Mouse (Mus musculus): ENCODE data around the gene Vdac1. TPM values are rescaled to one million over a fixed set of nuclear protein-coding genes. Genes with fewer than 3 reads are reported as not detected.

The Vdac1 gene
- polyA plus RNA-seq, 1 experiment: 116 TPM

DNA sequence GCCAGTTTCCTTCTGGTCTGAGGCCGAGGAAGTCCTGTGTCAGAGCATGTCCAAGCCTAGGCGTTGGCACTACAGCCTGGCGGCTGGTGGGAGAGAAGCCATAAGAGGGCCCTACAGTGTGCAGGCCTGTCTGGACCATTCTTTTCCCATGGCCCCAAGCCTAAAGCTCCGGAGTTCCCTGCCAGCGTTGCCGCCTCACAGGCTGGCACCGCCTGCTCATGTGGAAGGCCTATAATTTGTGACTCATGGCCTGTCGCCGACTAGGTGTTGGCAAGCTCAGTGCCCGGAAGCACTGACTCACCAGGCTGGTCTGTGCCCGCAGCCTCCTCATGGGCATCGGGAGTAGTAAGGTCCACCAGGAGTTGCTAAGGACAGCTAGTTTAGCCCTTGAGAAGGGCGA is 27.0 kb upstream of the Vdac1 start:
- H3K4me3 ChIP-seq (ENCODE audit: insufficient read depth, low read length): no peak overlapping the region
- no peak overlapping the region for H3K27ac ChIP-seq (ENCODE audit: insufficient read depth, low read depth, low read length)
- TF ChIP-seq CTCF (IDR thresholded peaks at IDR 0.05; ENCODE audit: low read depth, low read length) (no peak), POLR2A (IDR thresholded peaks at IDR 0.05; ENCODE audit: borderline replicate concordance, low read depth, low read length) (no peak)
- peaks cover 14% of the 10 kb centered on the region for H3K4me1 ChIP-seq (ENCODE audit: control insufficient read depth, insufficient read depth, low read length)

- no peak overlapping the region for H3K27ac ChIP-seq (ENCODE audit: insufficient read depth, low read depth, low read length)
- no peak overlapping the region for H3K4me3 ChIP-seq (ENCODE audit: insufficient read depth, low read length)
- no peak for TF ChIP-seq POLR2A (IDR thresholded peaks at IDR 0.05; ENCODE audit: borderline replicate concordance, low read depth, low read length)
- TF ChIP-seq CTCF (IDR thresholded peaks at IDR 0.05; ENCODE audit: low read depth, low read length): no peak
- peaks cover 16% of the 10 kb centered on the region for H3K4me1 ChIP-seq (ENCODE audit: control insufficient read depth, insufficient read depth, low read length)
Observed at GRCm38 (mm10) chr11:52335263-52335662, 25.4 kb upstream of the Vdac1 start.

- Histone ChIP-seq H3K4me1 (ENCODE audit: control insufficient read depth, insufficient read depth, low read length) (peaks cover 16% of the 10 kb centered on the region), H3K27ac (ENCODE audit: insufficient read depth, low read depth, low read length) (no peak overlapping the region), H3K4me3 (ENCODE audit: insufficient read depth, low read length) (no peak overlapping the region)
- TF ChIP-seq CTCF (IDR thresholded peaks at IDR 0.05; ENCODE audit: low read depth, low read length) (no peak), POLR2A (IDR thresholded peaks at IDR 0.05; ENCODE audit: borderline replicate concordance, low read depth, low read length) (no peak)
Observed at GRCm38 (mm10) chr11:52335924-52336323, 24.7 kb upstream of the Vdac1 start.

- TF ChIP-seq CTCF (IDR thresholded peaks at IDR 0.05; ENCODE audit: low read depth, low read length): no peak
- TF ChIP-seq POLR2A (IDR thresholded peaks at IDR 0.05; ENCODE audit: borderline replicate concordance, low read depth, low read length): no peak
- Histone ChIP-seq H3K4me1 (ENCODE audit: control insufficient read depth, insufficient read depth, low read length) (peaks cover 16% of the 10 kb centered on the region), H3K4me3 (ENCODE audit: insufficient read depth, low read length) (no peak overlapping the region), H3K27ac (ENCODE audit: insufficient read depth, low read depth, low read length) (no peak overlapping the region)
Observed at GRCm38 (mm10) chr11:52337651-52338295, 22.9 kb upstream of the Vdac1 start.

DNA sequence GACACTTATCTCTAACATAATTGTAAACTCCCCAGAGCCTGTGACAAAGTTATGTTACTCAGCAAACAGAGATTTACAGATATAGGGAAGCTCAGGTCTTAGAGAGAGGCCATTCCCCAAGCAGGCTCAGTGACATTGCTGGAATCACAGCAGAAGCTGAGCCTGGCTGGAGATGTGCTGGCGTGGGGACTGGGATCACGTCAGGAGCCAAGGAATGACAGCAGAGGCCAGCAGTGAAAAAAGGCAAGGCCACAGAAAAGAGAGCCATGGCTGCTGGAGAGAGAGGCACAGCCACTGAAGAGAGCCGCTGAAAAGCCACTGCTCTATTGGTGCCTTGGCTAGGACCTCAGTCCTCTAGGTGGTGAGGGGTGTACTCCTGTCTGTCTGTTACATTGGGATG is 22.3 kb upstream of the Vdac1 start:
- TF ChIP-seq CTCF (IDR thresholded peaks at IDR 0.05; ENCODE audit: low read depth, low read length) (no peak), POLR2A (IDR thresholded peaks at IDR 0.05; ENCODE audit: borderline replicate concordance, low read depth, low read length) (no peak)
- H3K4me3 ChIP-seq (ENCODE audit: insufficient read depth, low read length): no peak overlapping the region
- no peak overlapping the region for H3K27ac ChIP-seq (ENCODE audit: insufficient read depth, low read depth, low read length)

GRCm38 (mm10) chr11:52339098-52339497 is 21.6 kb upstream of the Vdac1 start:
- Histone ChIP-seq H3K27ac (ENCODE audit: insufficient read depth, low read depth, low read length) (no peak overlapping the region), H3K4me1 (ENCODE audit: control insufficient read depth, insufficient read depth, low read length) (peaks cover 13% of the 10 kb centered on the region), H3K4me3 (ENCODE audit: insufficient read depth, low read length) (no peak overlapping the region)
- TF ChIP-seq POLR2A (IDR thresholded peaks at IDR 0.05; ENCODE audit: borderline replicate concordance, low read depth, low read length): no peak
- no peak for TF ChIP-seq CTCF (IDR thresholded peaks at IDR 0.05; ENCODE audit: low read depth, low read length)

More for the DNA sequence above, 22.3 kb upstream of the Vdac1 start:
- H3K4me1 ChIP-seq (ENCODE audit: control insufficient read depth, insufficient read depth, low read length): peaks cover 13% of the 10 kb centered on the region

GRCm38 (mm10) chr11:52339512-52339911 is 21.1 kb upstream of the Vdac1 start:
- TF ChIP-seq POLR2A (IDR thresholded peaks at IDR 0.05; ENCODE audit: borderline replicate concordance, low read depth, low read length): no peak
- TF ChIP-seq CTCF (IDR thresholded peaks at IDR 0.05; ENCODE audit: low read depth, low read length): no peak
- Histone ChIP-seq H3K27ac (ENCODE audit: insufficient read depth, low read depth, low read length) (no peak overlapping the region), H3K4me1 (ENCODE audit: control insufficient read depth, insufficient read depth, low read length) (peaks cover 13% of the 10 kb centered on the region), H3K4me3 (ENCODE audit: insufficient read depth, low read length) (no peak overlapping the region)

DNA sequence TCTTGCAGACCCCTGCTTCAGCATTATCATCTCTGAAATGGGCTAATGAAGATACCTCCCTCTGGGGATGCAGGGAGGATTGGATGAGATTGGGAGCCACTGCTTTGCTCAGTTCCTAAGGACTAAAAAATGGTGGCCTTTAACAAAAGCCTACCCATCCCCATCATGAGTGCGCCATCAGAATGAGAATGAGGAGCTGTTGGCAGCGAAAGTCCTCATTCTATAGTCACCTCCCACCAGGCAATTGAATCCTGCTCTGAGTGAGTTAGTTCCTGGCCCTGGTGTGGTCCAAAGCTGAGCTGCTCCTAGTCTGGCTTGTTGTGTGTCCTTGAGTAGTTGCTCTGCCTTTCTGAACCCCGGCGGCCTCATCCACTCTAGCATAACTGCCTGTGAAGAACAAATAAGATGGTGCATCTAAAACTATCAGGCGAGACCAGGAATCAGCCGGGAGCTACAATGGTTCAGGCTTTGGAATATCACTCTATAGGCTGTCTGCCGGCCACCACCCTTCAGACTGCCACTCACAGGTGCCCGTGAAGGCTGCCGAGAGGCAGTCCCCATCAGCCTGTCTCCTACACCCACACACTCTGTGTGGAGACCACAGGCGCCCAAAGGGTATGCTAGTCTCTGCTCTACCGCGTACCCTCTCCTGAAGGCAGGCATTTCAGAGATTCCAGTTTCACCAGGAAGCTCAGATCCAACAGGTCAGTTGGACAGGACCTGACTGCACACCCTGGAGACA is 20.4 kb upstream of the Vdac1 start:
- TF ChIP-seq CTCF (IDR thresholded peaks at IDR 0.05; ENCODE audit: low read depth, low read length): no peak
- no peak for TF ChIP-seq POLR2A (IDR thresholded peaks at IDR 0.05; ENCODE audit: borderline replicate concordance, low read depth, low read length)
- H3K4me3 ChIP-seq (ENCODE audit: insufficient read depth, low read length): no peak overlapping the region
- H3K4me1 ChIP-seq (ENCODE audit: control insufficient read depth, insufficient read depth, low read length): peaks cover 13% of the 10 kb centered on the region
- no peak overlapping the region for H3K27ac ChIP-seq (ENCODE audit: insufficient read depth, low read depth, low read length)

DNA sequence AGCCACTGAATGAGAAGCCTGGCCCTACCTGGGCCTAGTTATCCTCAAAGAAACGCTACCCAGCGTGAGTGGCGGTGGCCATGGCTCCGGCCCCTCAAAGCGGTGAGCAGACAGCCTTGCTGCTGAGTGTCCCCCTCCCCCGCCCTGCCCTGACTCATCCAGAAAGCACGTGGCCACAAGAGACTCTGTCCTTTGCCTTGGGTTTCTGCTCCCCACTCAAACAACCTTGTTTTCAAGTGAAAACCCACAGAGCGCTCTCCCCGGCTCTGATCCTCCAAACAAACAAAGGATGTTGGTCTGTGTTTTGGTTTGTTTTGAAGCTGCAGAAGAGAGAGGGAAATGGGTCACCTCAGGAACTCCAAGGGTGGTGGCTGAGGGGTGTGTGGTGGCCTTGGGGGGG is 19.7 kb upstream of the Vdac1 start:
- H3K4me3 ChIP-seq (ENCODE audit: insufficient read depth, low read length): no peak overlapping the region
- no peak for TF ChIP-seq POLR2A (IDR thresholded peaks at IDR 0.05; ENCODE audit: borderline replicate concordance, low read depth, low read length)
- no peak for TF ChIP-seq CTCF (IDR thresholded peaks at IDR 0.05; ENCODE audit: low read depth, low read length)
- peaks cover 13% of the 10 kb centered on the region for H3K4me1 ChIP-seq (ENCODE audit: control insufficient read depth, insufficient read depth, low read length)
- no peak overlapping the region for H3K27ac ChIP-seq (ENCODE audit: insufficient read depth, low read depth, low read length)

GRCm38 (mm10) chr11:52341476-52341875 is 19.2 kb upstream of the Vdac1 start:
- no peak for TF ChIP-seq CTCF (IDR thresholded peaks at IDR 0.05; ENCODE audit: low read depth, low read length)
- no peak for TF ChIP-seq POLR2A (IDR thresholded peaks at IDR 0.05; ENCODE audit: borderline replicate concordance, low read depth, low read length)
- Histone ChIP-seq H3K27ac (ENCODE audit: insufficient read depth, low read depth, low read length) (no peak overlapping the region), H3K4me1 (ENCODE audit: control insufficient read depth, insufficient read depth, low read length) (peaks cover 15% of the 10 kb centered on the region), H3K4me3 (ENCODE audit: insufficient read depth, low read length) (no peak overlapping the region)

Measured in bone marrow macrophage, adult 2 months (primary cell).